Mouse (Mus musculus): ENCODE data around the gene Gstp3. TPM values are rescaled to one million over a fixed set of nuclear protein-coding genes. Genes with fewer than 3 reads are reported as not detected.
"Not testable (repeated sequence)": the region's sequence is repeated elsewhere in the genome, so short reads cannot be mapped to it uniquely, and the experiment has no call there.

Gstp3 gene
- polyA plus RNA-seq, 1 experiment from 2014 or later = 28.0 TPM

- DNase-seq = no peak
- H3K27me3 ChIP-seq = no peaks in the 10 kb centered on the region
- WGBS (ENCODE audit: insufficient replicate concordance) = 74% methylated on average over 1 of the region's 1 CpGs
- H3K27ac ChIP-seq = no peak overlapping the region
- no peak overlapping the region for H3K9ac ChIP-seq
- no peak for ATAC-seq (ENCODE audit: low read depth)
- H3K4me1 ChIP-seq (replicated peaks) = peaks cover 41% of the 10 kb centered on the region
- no peak overlapping the region for H3K4me2 ChIP-seq
- no peaks in the 10 kb centered on the region for H3K36me3 ChIP-seq
- H3K9me3 ChIP-seq (replicated peaks) = no peaks in the 10 kb centered on the region
- H3K4me3 ChIP-seq (replicated peaks) = no peak overlapping the region
These were observed 16.2 kb upstream of the Gstp3 start for GRCm38 (mm10) chr19:4075531-4075930.

GRCm38 (mm10) chr19:4072706-4073424 lies 13.5 kb upstream of the Gstp3 start:
- Histone ChIP-seq H3K4me2 (no peak overlapping the region), H3K4me1 (replicated peaks) (peaks cover 21% of the 10 kb centered on the region), H3K27ac (no peak overlapping the region), H3K36me3 (no peaks in the 10 kb centered on the region), H3K9ac (no peak overlapping the region), H3K27me3 (no peaks in the 10 kb centered on the region; the same call in 1 of the 2 replicates), H3K4me3 (replicated peaks) (no peak overlapping the region), H3K9me3 (replicated peaks) (no peaks in the 10 kb centered on the region)
- 69% methylated on average over 6 of the region's 6 CpGs for WGBS (ENCODE audit: insufficient replicate concordance)
- DNase-seq = no peak
- no peak for ATAC-seq (ENCODE audit: low read depth)

GRCm38 (mm10) chr19:4071406-4071805 lies 12.0 kb upstream of the Gstp3 start:
- DNase-seq (no peak), ATAC-seq (ENCODE audit: low read depth) (no peak)
- Histone ChIP-seq H3K27me3 (no peaks in the 10 kb centered on the region; the same call in 1 of the 2 replicates), H3K36me3 (no peaks in the 10 kb centered on the region), H3K4me3 (replicated peaks) (no peak overlapping the region), H3K4me2 (no peak overlapping the region), H3K9ac (no peak overlapping the region), H3K27ac (peak overlapping the region; percentile 48), H3K9me3 (replicated peaks) (no peaks in the 10 kb centered on the region), H3K4me1 (replicated peaks) (peaks cover 32% of the 10 kb centered on the region)
- 83% methylated on average over 6 of the region's 6 CpGs for WGBS (ENCODE audit: insufficient replicate concordance)

GRCm38 (mm10) chr19:4070756-4071155 lies 11.4 kb upstream of the Gstp3 start:
- ATAC-seq (ENCODE audit: low read depth) (peak; percentile 22; the same call in 1 of the 2 replicates), DNase-seq (no peak)
- Histone ChIP-seq H3K4me1 (replicated peaks) (peaks cover 34% of the 10 kb centered on the region), H3K9ac (no peak overlapping the region), H3K4me2 (no peak overlapping the region), H3K27me3 (no peaks in the 10 kb centered on the region; the same call in 1 of the 2 replicates), H3K27ac (peak overlapping the region; percentile 48), H3K9me3 (replicated peaks) (no peaks in the 10 kb centered on the region), H3K4me3 (replicated peaks) (no peak overlapping the region), H3K36me3 (no peaks in the 10 kb centered on the region)
- 39% methylated on average over 8 of the region's 8 CpGs for WGBS (ENCODE audit: insufficient replicate concordance)

- Histone ChIP-seq H3K36me3 (no peaks in the 10 kb centered on the region), H3K27ac (peak overlapping the region; percentile 48), H3K9me3 (replicated peaks) (no peaks in the 10 kb centered on the region), H3K4me1 (replicated peaks) (peaks cover 34% of the 10 kb centered on the region), H3K27me3 (no peaks in the 10 kb centered on the region; the same call in 1 of the 2 replicates), H3K4me2 (no peak overlapping the region), H3K4me3 (replicated peaks) (no peak overlapping the region), H3K9ac (no peak overlapping the region)
- ATAC-seq (ENCODE audit: low read depth) = 0 out of 2 replicates have a peak, but pooled peaks have one; percentile 40
- WGBS (ENCODE audit: insufficient replicate concordance) = 57% methylated on average over 15 of the region's 15 CpGs
- DNase-seq = no peak
These were observed 10.9 kb upstream of the Gstp3 start for GRCm38 (mm10) chr19:4070311-4070710.

- DNase-seq (no peak), ATAC-seq (ENCODE audit: low read depth) (no peak)
- 62% methylated on average over 15 of the region's 15 CpGs for WGBS (ENCODE audit: insufficient replicate concordance)
- no peak overlapping the region for H3K4me3 ChIP-seq (replicated peaks)
- peak overlapping the region; percentile 75 for H3K27ac ChIP-seq
- no peaks in the 10 kb centered on the region; the same call in 1 of the 2 replicates for H3K27me3 ChIP-seq
- no peak overlapping the region for H3K9ac ChIP-seq
- H3K4me1 ChIP-seq (replicated peaks) = peaks cover 35% of the 10 kb centered on the region
- no peaks in the 10 kb centered on the region for H3K36me3 ChIP-seq
- no peaks in the 10 kb centered on the region for H3K9me3 ChIP-seq (replicated peaks)
- H3K4me2 ChIP-seq = no peak overlapping the region
These were observed 9.5 kb upstream of the Gstp3 start for GRCm38 (mm10) chr19:4068717-4069410.

- not testable (repeated sequence) for H3K27me3 ChIP-seq; H3K36me3 ChIP-seq; H3K9ac ChIP-seq; ATAC-seq (ENCODE audit: low read depth); H3K4me3 ChIP-seq (replicated peaks); H3K9me3 ChIP-seq (replicated peaks); DNase-seq; H3K4me2 ChIP-seq
- peaks cover 35% of the 10 kb centered on the region for H3K4me1 ChIP-seq (replicated peaks)
- peak overlapping the region; percentile 75 for H3K27ac ChIP-seq
- 73% methylated on average over 2 of the region's 2 CpGs for WGBS (ENCODE audit: insufficient replicate concordance)
These were observed 8.9 kb upstream of the Gstp3 start for GRCm38 (mm10) chr19:4068242-4068641.

- ATAC-seq (ENCODE audit: low read depth) (no peak; the same call in 1 of the 2 replicates), DNase-seq (no peak)
- Histone ChIP-seq H3K9ac (no peak overlapping the region), H3K4me1 (replicated peaks) (peaks cover 31% of the 10 kb centered on the region), H3K4me3 (replicated peaks) (no peak overlapping the region), H3K27me3 (no peaks in the 10 kb centered on the region; the same call in 1 of the 2 replicates), H3K36me3 (no peaks in the 10 kb centered on the region), H3K4me2 (no peak overlapping the region), H3K9me3 (replicated peaks) (no peaks in the 10 kb centered on the region), H3K27ac (no peak overlapping the region)
These were observed 7.5 kb upstream of the Gstp3 start for GRCm38 (mm10) chr19:4066877-4067276.

- peaks cover 29% of the 10 kb centered on the region for H3K4me1 ChIP-seq (replicated peaks)
- no peaks in the 10 kb centered on the region for H3K36me3 ChIP-seq
- H3K4me3 ChIP-seq (replicated peaks) = no peak overlapping the region
- no peak for ATAC-seq (ENCODE audit: low read depth)
- no peaks in the 10 kb centered on the region for H3K9me3 ChIP-seq (replicated peaks)
- no peak overlapping the region for H3K27ac ChIP-seq
- no peak for DNase-seq
- H3K9ac ChIP-seq = no peak overlapping the region
- H3K27me3 ChIP-seq = no peaks in the 10 kb centered on the region; the same call in 1 of the 2 replicates
- H3K4me2 ChIP-seq = no peak overlapping the region
- WGBS (ENCODE audit: insufficient replicate concordance) = 55% methylated on average over 6 of the region's 6 CpGs
These were observed 6.9 kb upstream of the Gstp3 start for GRCm38 (mm10) chr19:4066280-4066679.

GRCm38 (mm10) chr19:4064501-4064900 lies 5.1 kb upstream of the Gstp3 start:
- ATAC-seq (ENCODE audit: low read depth); H3K9me3 ChIP-seq (replicated peaks); H3K36me3 ChIP-seq; H3K27ac ChIP-seq; H3K4me3 ChIP-seq (replicated peaks); DNase-seq; H3K9ac ChIP-seq; H3K27me3 ChIP-seq: not testable (repeated sequence)
- WGBS (ENCODE audit: insufficient replicate concordance) = 25% methylated on average over 6 of the region's 11 CpGs
- peaks cover 37% of the 10 kb centered on the region for H3K4me1 ChIP-seq (replicated peaks)
- peak overlapping the region; percentile 40 for H3K4me2 ChIP-seq

GRCm38 (mm10) chr19:4063357-4063756 lies 4.0 kb upstream of the Gstp3 start:
- not testable (repeated sequence) for H3K4me3 ChIP-seq (replicated peaks); DNase-seq; H3K9ac ChIP-seq; H3K9me3 ChIP-seq (replicated peaks); H3K4me2 ChIP-seq; ATAC-seq (ENCODE audit: low read depth); H3K27me3 ChIP-seq; H3K36me3 ChIP-seq
- Histone ChIP-seq H3K4me1 (replicated peaks) (peaks cover 49% of the 10 kb centered on the region), H3K27ac (peak overlapping the region; percentile 63)
- WGBS (ENCODE audit: insufficient replicate concordance) = 30% methylated on average over 4 of the region's 4 CpGs

Data from liver, embryonic 13.5 days (tissue).